Mouse (Mus musculus): Measurements from ENCODE around the gene Vangl1. TPM values are rescaled to one million over a fixed set of nuclear protein-coding genes. Genes with fewer than 3 reads are reported as not detected.

Vangl1 gene
- total and polyA plus RNA-seq, 3 experiments: not detected

GRCm38 (mm10) chr3:102218301-102218700 lies 13.8 kb upstream of the Vangl1 start:
- peaks cover 0 to 14% of the 10 kb centered on the region in 2 experiments; a peak in 2 of 4 replicates for H3K4me1 ChIP-seq (ENCODE audit: control insufficient read depth in 1 of 2, insufficient read depth in 2 of 2)
- TF ChIP-seq TBP (conservative IDR thresholded peaks at IDR 0.05; ENCODE audit: low read depth, low read length) (no peak), UBTF (IDR thresholded peaks at IDR 0.05; ENCODE audit: low read depth, low read length) (no peak), CTCF (conservative IDR thresholded peaks at IDR 0.05 in 1 of 2, IDR thresholded peaks at IDR 0.05 in 1 of 2; ENCODE audit: low read depth in 2 of 2, low read length in 2 of 2) (no peak), BHLHE40 (IDR thresholded peaks at IDR 0.05; ENCODE audit: low read depth, low read length) (no peak), PAX5 (IDR thresholded peaks at IDR 0.05; ENCODE audit: low read length) (no peak), EP300 (IDR thresholded peaks at IDR 0.05; ENCODE audit: low read length) (no peak), CHD1 (IDR thresholded peaks at IDR 0.05; ENCODE audit: low read depth, low read length) (no peak), KAT2A (IDR thresholded peaks at IDR 0.05; ENCODE audit: insufficient replicate concordance, low read length) (no peak), RCOR1 (conservative IDR thresholded peaks at IDR 0.05; ENCODE audit: low read depth, low read length) (no peak), IRF4 (IDR thresholded peaks at IDR 0.05; ENCODE audit: low read depth, low read length) (no peak), POLR2A (IDR thresholded peaks at IDR 0.05; ENCODE audit: low read depth, low read length) (no peak), RAD21 (IDR thresholded peaks at IDR 0.05; ENCODE audit: low read depth, low read length) (no peak), ZNF384 (IDR thresholded peaks at IDR 0.05; ENCODE audit: low read depth, low read length) (no peak), TCF12 (IDR thresholded peaks at IDR 0.05; ENCODE audit: low read depth, low read length) (no peak), ZC3H11A (IDR thresholded peaks at IDR 0.05; ENCODE audit: low read depth, low read length) (no peak), ZKSCAN1 (IDR thresholded peaks at IDR 0.05; ENCODE audit: borderline replicate concordance, low read depth, low read length) (no peak), MAFK (IDR thresholded peaks at IDR 0.05; ENCODE audit: insufficient replicate concordance, low read length) (no peak), ELF1 (IDR thresholded peaks at IDR 0.05; ENCODE audit: low read depth, low read length) (no peak)
- H3K4me2 ChIP-seq (ENCODE audit: insufficient read depth, low read depth, poor library complexity, severe bottlenecking): no peak overlapping the region
- no peaks in the 10 kb centered on the region for H3K79me2 ChIP-seq (replicated peaks; ENCODE audit: control insufficient read depth, extremely low read depth, insufficient read depth, poor library complexity, severe bottlenecking)
- H3K36me3 ChIP-seq (replicated peaks in 1 of 2; ENCODE audit: control insufficient read depth in 1 of 2, insufficient read depth in 1 of 2, low read length in 1 of 2): no peaks in the 10 kb centered on the region
- H3K27me3 ChIP-seq (replicated peaks): no peaks in the 10 kb centered on the region
- DNase-seq (ENCODE audit: extremely low read depth): no peak
- no peak overlapping the region for H3K9ac ChIP-seq (ENCODE audit: insufficient read depth, low read depth)
- H3K9me3 ChIP-seq (replicated peaks; ENCODE audit: low read length): no peaks in the 10 kb centered on the region
- dilution Hi-C loops (cut with MboI; ENCODE audit: extremely low pct_ligation_motif_present, extremely low pct_unique_long_range_greater_than_20kb, low sequenced_read_pairs): no loop called here
- no peak overlapping the region for H3K4me3 ChIP-seq (replicated peaks in 1 of 3; ENCODE audit: low read depth in 2 of 3, low read length in 2 of 3, poor library complexity in 1 of 3)
- H3K27ac ChIP-seq (ENCODE audit: insufficient read depth, low read depth): no peak overlapping the region
- in situ Hi-C loops (cut with MboI; ENCODE audit: low pct_ligation_motif_present, low pct_unique_long_range_greater_than_20kb, low sequenced_read_pairs): no loop called here

- no peaks in the 10 kb centered on the region for H3K79me2 ChIP-seq (replicated peaks; ENCODE audit: control insufficient read depth, extremely low read depth, insufficient read depth, poor library complexity, severe bottlenecking)
- H3K27ac ChIP-seq (ENCODE audit: insufficient read depth, low read depth): no peak overlapping the region
- no peaks in the 10 kb centered on the region for H3K27me3 ChIP-seq (replicated peaks)
- H3K9me3 ChIP-seq (replicated peaks; ENCODE audit: low read length): peaks cover 3% of the 10 kb centered on the region
- dilution Hi-C loops (cut with MboI; ENCODE audit: extremely low pct_ligation_motif_present, extremely low pct_unique_long_range_greater_than_20kb, low sequenced_read_pairs) (no loop called here), in situ Hi-C loops (cut with MboI; ENCODE audit: low pct_ligation_motif_present, low pct_unique_long_range_greater_than_20kb, low sequenced_read_pairs) (no loop called here)
- no peaks in the 10 kb centered on the region for H3K36me3 ChIP-seq (replicated peaks in 1 of 2; ENCODE audit: control insufficient read depth in 1 of 2, insufficient read depth in 1 of 2, low read length in 1 of 2)
- H3K9ac ChIP-seq (ENCODE audit: insufficient read depth, low read depth): no peak overlapping the region
- H3K4me1 ChIP-seq (ENCODE audit: control insufficient read depth in 1 of 2, insufficient read depth in 2 of 2): peaks cover 0 to 40% of the 10 kb centered on the region in 2 experiments; a peak in 2 of 4 replicates
- TF ChIP-seq SMC3 (IDR thresholded peaks at IDR 0.05; ENCODE audit: low read depth, low read length) (no peak), MAFK (IDR thresholded peaks at IDR 0.05; ENCODE audit: insufficient replicate concordance, low read length) (no peak), CHD2 (IDR thresholded peaks at IDR 0.05; ENCODE audit: low read length) (no peak), CTCF (conservative IDR thresholded peaks at IDR 0.05 in 1 of 2, IDR thresholded peaks at IDR 0.05 in 1 of 2; ENCODE audit: low read depth in 2 of 2, low read length in 2 of 2) (no peak), TCF12 (IDR thresholded peaks at IDR 0.05; ENCODE audit: low read depth, low read length) (no peak), JUND (conservative IDR thresholded peaks at IDR 0.05; ENCODE audit: low read depth, low read length) (no peak), JUN (IDR thresholded peaks at IDR 0.05; ENCODE audit: insufficient read depth, low read depth, low read length) (no peak), KAT2A (IDR thresholded peaks at IDR 0.05; ENCODE audit: insufficient replicate concordance, low read length) (no peak), ZNF384 (IDR thresholded peaks at IDR 0.05; ENCODE audit: low read depth, low read length) (no peak), MEF2A (IDR thresholded peaks at IDR 0.05; ENCODE audit: borderline replicate concordance, low read depth, low read length) (no peak), PAX5 (IDR thresholded peaks at IDR 0.05; ENCODE audit: low read length) (no peak), UBTF (IDR thresholded peaks at IDR 0.05; ENCODE audit: low read depth, low read length) (no peak), POLR2AphosphoS2 (IDR thresholded peaks at IDR 0.05; ENCODE audit: low read depth, low read length) (no peak), MYC (IDR thresholded peaks at IDR 0.05; ENCODE audit: low read depth, low read length) (no peak), RCOR1 (conservative IDR thresholded peaks at IDR 0.05; ENCODE audit: low read depth, low read length) (no peak), MXI1 (IDR thresholded peaks at IDR 0.05; ENCODE audit: low read depth, low read length) (no peak), USF2 (conservative IDR thresholded peaks at IDR 0.05; ENCODE audit: low read depth, low read length) (no peak), RAD21 (IDR thresholded peaks at IDR 0.05; ENCODE audit: low read depth, low read length) (no peak)
- DNase-seq (ENCODE audit: extremely low read depth): no peak
- no peak overlapping the region for H3K4me3 ChIP-seq (replicated peaks in 1 of 3; ENCODE audit: low read depth in 2 of 3, low read length in 2 of 3, poor library complexity in 1 of 3)
- H3K4me2 ChIP-seq (ENCODE audit: insufficient read depth, low read depth, poor library complexity, severe bottlenecking): no peak overlapping the region
Measured at GRCm38 (mm10) chr3:102214736-102215135, 10.2 kb upstream of the Vangl1 start.

Data from CH12.LX (cell line).